Mouse (Mus musculus): ENCODE results near the gene Ninl. TPM values are rescaled to one million over a fixed set of nuclear protein-coding genes. Genes with fewer than 3 reads are reported as not detected.

The Ninl gene
- polyA plus RNA-seq, 1 experiment from 2014 or later, result 6.7 TPM

DNA sequence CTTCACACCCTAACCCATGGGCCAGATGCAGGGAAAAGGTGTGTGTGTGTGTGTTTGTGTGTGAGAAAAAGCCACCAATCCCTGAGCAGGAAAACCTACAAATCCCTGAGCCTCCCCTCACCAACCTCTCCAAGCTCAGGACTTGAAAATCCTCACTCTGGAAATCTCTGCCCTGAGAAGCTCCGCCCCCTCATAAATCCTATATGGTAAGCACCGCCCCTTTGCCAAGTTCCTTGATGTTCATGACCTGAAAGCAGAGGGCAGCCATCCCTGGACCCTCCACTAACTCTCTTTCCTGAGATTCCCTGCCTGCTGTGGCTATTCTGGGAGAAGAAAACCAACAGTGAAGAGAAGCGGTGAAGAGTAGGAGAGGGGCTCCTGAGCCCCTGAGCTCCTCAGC is 40.2 kb downstream of the Ninl start:
- WGBS, result 67% methylated on average over 3 of the region's 3 CpGs
- H3K4me3 ChIP-seq (replicated peaks), result no peak overlapping the region
- no peaks in the 10 kb centered on the region for H3K4me1 ChIP-seq
- no peaks in the 10 kb centered on the region for H3K9me3 ChIP-seq (replicated peaks)
- no peak overlapping the region for H3K4me2 ChIP-seq (replicated peaks)
- H3K27ac ChIP-seq (replicated peaks), result no peak overlapping the region
- H3K9ac ChIP-seq, result no peak overlapping the region
- no peaks in the 10 kb centered on the region for H3K36me3 ChIP-seq
- H3K27me3 ChIP-seq, result no peaks in the 10 kb centered on the region
- no peak for ATAC-seq (ENCODE audit: insufficient number of reproducible peaks, low FRiP score, low TSS enrichment, low read depth)

GRCm38 (mm10) chr2:150997618-150998017 is 41.6 kb downstream of the Ninl start:
- no peak overlapping the region for H3K4me3 ChIP-seq (replicated peaks)
- no peak overlapping the region for H3K9ac ChIP-seq
- no peak for ATAC-seq (ENCODE audit: insufficient number of reproducible peaks, low FRiP score, low TSS enrichment, low read depth)
- no peaks in the 10 kb centered on the region for H3K27me3 ChIP-seq
- 78% methylated on average over 5 of the region's 5 CpGs for WGBS
- no peaks in the 10 kb centered on the region for H3K4me1 ChIP-seq
- no peaks in the 10 kb centered on the region for H3K36me3 ChIP-seq
- H3K27ac ChIP-seq (replicated peaks), result no peak overlapping the region
- H3K4me2 ChIP-seq (replicated peaks), result no peak overlapping the region
- no peaks in the 10 kb centered on the region for H3K9me3 ChIP-seq (replicated peaks)

DNA sequence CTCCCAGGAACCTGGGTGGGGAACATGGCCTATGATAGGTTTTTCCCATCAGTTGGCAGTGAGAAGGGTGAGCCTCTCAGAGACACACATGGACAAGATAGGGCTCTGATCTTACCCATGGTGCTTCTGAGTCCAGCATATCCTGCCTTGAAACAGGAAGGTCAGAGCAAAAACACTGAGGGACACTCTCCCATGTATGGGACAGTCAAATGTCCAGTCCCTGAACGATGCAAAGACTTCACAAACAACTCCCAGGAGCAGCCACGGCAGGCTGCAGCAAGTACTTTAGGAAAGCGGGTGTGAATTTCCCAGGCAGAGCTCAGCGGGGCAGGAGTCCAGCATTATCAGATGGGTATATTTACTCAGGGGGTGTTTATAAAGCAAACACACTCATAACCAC is 43.9 kb downstream of the Ninl start:
- no peaks in the 10 kb centered on the region for H3K9me3 ChIP-seq (replicated peaks)
- H3K4me3 ChIP-seq (replicated peaks), result no peak overlapping the region
- H3K27me3 ChIP-seq, result no peaks in the 10 kb centered on the region
- no peak overlapping the region for H3K27ac ChIP-seq (replicated peaks)
- no peak overlapping the region for H3K4me2 ChIP-seq (replicated peaks)
- ATAC-seq (ENCODE audit: insufficient number of reproducible peaks, low FRiP score, low TSS enrichment, low read depth), result no peak
- no peak overlapping the region for H3K9ac ChIP-seq
- H3K36me3 ChIP-seq, result no peaks in the 10 kb centered on the region
- WGBS, result 88% methylated on average over 4 of the region's 4 CpGs
- no peaks in the 10 kb centered on the region for H3K4me1 ChIP-seq

DNA sequence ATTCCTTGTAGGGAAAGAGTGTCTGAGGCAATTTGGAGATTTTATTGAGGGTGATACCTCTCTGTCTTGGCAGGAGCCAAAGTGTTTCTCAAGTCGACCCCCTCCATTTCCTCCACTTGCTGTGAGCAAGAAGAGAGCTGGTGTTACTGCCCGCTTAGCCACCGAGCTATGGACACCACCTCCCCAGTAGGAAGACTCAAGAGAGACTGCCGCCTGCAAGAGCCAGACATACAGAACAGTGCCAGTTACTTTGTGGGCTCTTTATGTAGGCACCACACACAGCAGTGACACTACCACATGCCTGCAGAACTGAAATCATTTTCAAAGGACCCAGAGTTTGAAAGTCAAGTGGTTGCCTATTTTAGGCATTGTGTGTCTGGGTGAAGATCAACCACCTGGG is 48.1 kb downstream of the Ninl start:
- Histone ChIP-seq H3K9me3 (replicated peaks) (no peaks in the 10 kb centered on the region), H3K4me3 (replicated peaks) (no peak overlapping the region), H3K36me3 (no peaks in the 10 kb centered on the region), H3K27me3 (no peaks in the 10 kb centered on the region), H3K27ac (replicated peaks) (no peak overlapping the region), H3K9ac (no peak overlapping the region), H3K4me1 (no peaks in the 10 kb centered on the region), H3K4me2 (replicated peaks) (no peak overlapping the region)
- no peak for ATAC-seq (ENCODE audit: insufficient number of reproducible peaks, low FRiP score, low TSS enrichment, low read depth)
- 90% methylated on average over 4 of the region's 4 CpGs for WGBS

DNA sequence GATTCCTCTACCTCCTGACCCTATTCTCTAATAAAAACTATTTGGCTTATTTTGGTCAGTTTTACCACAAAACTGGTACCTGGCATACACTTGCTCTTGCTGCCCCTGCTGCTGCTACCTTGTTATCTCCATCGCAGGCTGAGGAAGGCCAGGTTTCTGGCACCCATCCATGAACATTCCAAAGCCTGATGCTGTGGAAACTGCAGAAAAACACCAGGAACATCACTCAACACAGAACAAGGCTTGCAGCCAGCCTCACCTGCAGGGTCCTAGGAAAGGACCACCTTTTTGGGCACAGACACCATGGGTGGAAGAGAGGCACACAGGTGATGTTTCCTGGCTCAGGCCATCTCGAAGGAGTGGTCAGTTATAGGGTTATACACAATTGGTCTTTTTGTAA is 48.7 kb downstream of the Ninl start:
- Histone ChIP-seq H3K4me2 (replicated peaks) (no peak overlapping the region), H3K9me3 (replicated peaks) (no peaks in the 10 kb centered on the region), H3K36me3 (no peaks in the 10 kb centered on the region), H3K27ac (replicated peaks) (no peak overlapping the region), H3K9ac (no peak overlapping the region), H3K4me3 (replicated peaks) (no peak overlapping the region), H3K27me3 (no peaks in the 10 kb centered on the region), H3K4me1 (no peaks in the 10 kb centered on the region)
- no peak for ATAC-seq (ENCODE audit: insufficient number of reproducible peaks, low FRiP score, low TSS enrichment, low read depth)
- 70% methylated on average over 2 of the region's 2 CpGs for WGBS

GRCm38 (mm10) chr2:150985359-150985758 is 53.8 kb downstream of the Ninl start:
- no peak overlapping the region for H3K9ac ChIP-seq
- no peak overlapping the region for H3K4me2 ChIP-seq (replicated peaks)
- no peaks in the 10 kb centered on the region for H3K9me3 ChIP-seq (replicated peaks)
- no peak for ATAC-seq (ENCODE audit: insufficient number of reproducible peaks, low FRiP score, low TSS enrichment, low read depth)
- 100% methylated on average over 2 of the region's 2 CpGs for WGBS
- no peak overlapping the region for H3K27ac ChIP-seq (replicated peaks)
- H3K4me3 ChIP-seq (replicated peaks), result no peak overlapping the region
- no peaks in the 10 kb centered on the region for H3K36me3 ChIP-seq
- H3K4me1 ChIP-seq, result no peaks in the 10 kb centered on the region
- H3K27me3 ChIP-seq, result no peaks in the 10 kb centered on the region

DNA sequence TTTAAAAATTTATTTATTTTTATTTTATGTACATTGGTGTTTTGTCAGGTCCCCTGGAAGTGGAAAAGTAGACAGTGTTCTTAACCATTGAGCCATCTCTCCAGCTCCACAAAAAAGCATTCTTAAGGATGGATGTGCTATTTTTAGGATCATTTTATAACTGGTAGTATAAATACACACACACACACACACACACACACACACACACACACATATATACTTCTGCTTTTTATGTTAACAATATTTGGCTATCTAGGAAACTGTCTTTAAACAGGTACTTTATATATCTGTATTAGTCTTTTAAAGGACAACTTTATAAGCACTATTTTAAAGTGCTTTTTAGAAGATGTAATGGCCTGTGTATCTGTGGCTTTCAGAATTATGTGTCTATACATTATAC is 57.1 kb downstream of the Ninl start:
- Histone ChIP-seq H3K9me3 (replicated peaks) (no peaks in the 10 kb centered on the region), H3K4me1 (no peaks in the 10 kb centered on the region), H3K4me3 (replicated peaks) (no peak overlapping the region), H3K36me3 (peaks cover 8% of the 10 kb centered on the region; the same call in 1 of the 2 replicates), H3K9ac (no peak overlapping the region), H3K4me2 (replicated peaks) (no peak overlapping the region), H3K27ac (replicated peaks) (no peak overlapping the region), H3K27me3 (no peaks in the 10 kb centered on the region)
- no peak for ATAC-seq (ENCODE audit: insufficient number of reproducible peaks, low FRiP score, low TSS enrichment, low read depth)

DNA sequence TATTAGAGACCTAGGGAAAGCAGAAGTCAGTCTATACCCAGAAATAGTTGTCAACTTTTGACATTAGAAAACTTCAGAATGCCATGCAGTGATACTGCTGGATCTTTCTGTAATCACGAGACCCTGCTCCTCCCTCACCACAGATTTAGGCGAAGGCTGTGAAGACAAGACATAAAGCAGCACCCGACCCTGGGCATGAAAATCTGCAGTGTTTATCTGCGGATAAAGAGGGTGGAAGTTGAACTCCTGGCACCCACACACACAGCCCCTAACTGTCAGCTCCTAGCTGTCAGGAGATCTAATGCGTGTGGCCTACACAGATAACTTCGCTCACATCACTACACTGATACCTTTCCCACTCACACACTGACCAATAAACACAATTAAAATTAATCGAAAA is 57.7 kb downstream of the Ninl start:
- H3K9me3 ChIP-seq (replicated peaks), result no peaks in the 10 kb centered on the region
- no peaks in the 10 kb centered on the region for H3K4me1 ChIP-seq
- 89% methylated on average over 7 of the region's 7 CpGs for WGBS
- H3K27me3 ChIP-seq, result no peaks in the 10 kb centered on the region
- H3K27ac ChIP-seq (replicated peaks), result no peak overlapping the region
- H3K9ac ChIP-seq, result no peak overlapping the region
- H3K4me2 ChIP-seq (replicated peaks), result no peak overlapping the region
- ATAC-seq (ENCODE audit: insufficient number of reproducible peaks, low FRiP score, low TSS enrichment, low read depth), result no peak
- peaks cover 11% of the 10 kb centered on the region; the same call in 1 of the 2 replicates for H3K36me3 ChIP-seq
- no peak overlapping the region for H3K4me3 ChIP-seq (replicated peaks)

DNA sequence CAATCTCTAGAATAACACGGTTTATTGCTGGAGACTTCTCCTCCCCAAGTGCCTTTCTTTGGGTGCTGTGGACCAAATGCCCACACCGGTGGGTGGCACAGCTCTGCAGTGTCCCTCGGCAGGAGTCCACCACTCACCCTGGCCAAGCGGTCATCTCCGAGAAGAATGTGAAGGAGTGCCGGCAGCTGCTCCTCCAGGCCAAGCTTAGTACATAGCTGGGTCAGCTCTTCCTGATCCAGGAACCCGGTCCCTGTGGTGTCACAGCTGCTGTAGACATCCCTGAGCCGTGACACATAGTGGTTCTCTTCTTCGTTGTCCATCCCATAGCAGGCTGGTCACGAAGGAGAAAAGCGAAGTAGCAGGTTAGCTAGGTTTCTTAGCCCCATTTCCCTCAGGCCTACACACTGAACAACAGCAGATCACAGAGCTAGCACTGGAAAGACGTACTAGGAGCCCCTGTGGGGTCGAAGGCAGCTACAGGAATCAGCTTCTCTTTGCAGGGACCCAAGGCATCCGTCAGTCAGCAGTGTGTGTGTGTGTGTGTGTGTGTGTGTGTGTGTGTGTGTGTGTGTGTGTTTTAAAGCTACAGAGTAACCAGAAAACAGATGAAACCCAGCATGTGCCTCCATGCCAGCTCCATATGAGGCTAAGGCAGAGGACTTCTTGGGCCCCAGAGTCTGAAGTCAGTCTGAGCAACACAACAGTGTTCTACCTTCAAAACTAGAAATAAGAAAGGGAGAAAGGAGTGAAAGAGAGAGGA is 59.1 kb downstream of the Ninl start:
- 83% methylated on average over 14 of the region's 14 CpGs for WGBS
- H3K4me2 ChIP-seq (replicated peaks), result no peak overlapping the region
- no peaks in the 10 kb centered on the region for H3K27me3 ChIP-seq
- no peak for ATAC-seq (ENCODE audit: insufficient number of reproducible peaks, low FRiP score, low TSS enrichment, low read depth)
- no peak overlapping the region for H3K9ac ChIP-seq
- H3K9me3 ChIP-seq (replicated peaks), result no peaks in the 10 kb centered on the region
- H3K4me3 ChIP-seq (replicated peaks), result no peak overlapping the region
- no peak overlapping the region for H3K27ac ChIP-seq (replicated peaks)
- H3K36me3 ChIP-seq, result peaks cover 16% of the 10 kb centered on the region; the same call in 1 of the 2 replicates
- H3K4me1 ChIP-seq, result no peaks in the 10 kb centered on the region

- H3K4me2 ChIP-seq (replicated peaks), result no peak overlapping the region
- no peaks in the 10 kb centered on the region for H3K9me3 ChIP-seq (replicated peaks)
- no peak for ATAC-seq (ENCODE audit: insufficient number of reproducible peaks, low FRiP score, low TSS enrichment, low read depth)
- H3K9ac ChIP-seq, result no peak overlapping the region
- H3K36me3 ChIP-seq, result peaks cover 16% of the 10 kb centered on the region; the same call in 1 of the 2 replicates
- H3K4me3 ChIP-seq (replicated peaks), result no peak overlapping the region
- H3K27ac ChIP-seq (replicated peaks), result no peak overlapping the region
- no peaks in the 10 kb centered on the region for H3K4me1 ChIP-seq
- H3K27me3 ChIP-seq, result no peaks in the 10 kb centered on the region
- WGBS, result 86% methylated on average over 3 of the region's 3 CpGs
Observed at GRCm38 (mm10) chr2:150978791-150979190, 60.4 kb downstream of the Ninl start.

DNA sequence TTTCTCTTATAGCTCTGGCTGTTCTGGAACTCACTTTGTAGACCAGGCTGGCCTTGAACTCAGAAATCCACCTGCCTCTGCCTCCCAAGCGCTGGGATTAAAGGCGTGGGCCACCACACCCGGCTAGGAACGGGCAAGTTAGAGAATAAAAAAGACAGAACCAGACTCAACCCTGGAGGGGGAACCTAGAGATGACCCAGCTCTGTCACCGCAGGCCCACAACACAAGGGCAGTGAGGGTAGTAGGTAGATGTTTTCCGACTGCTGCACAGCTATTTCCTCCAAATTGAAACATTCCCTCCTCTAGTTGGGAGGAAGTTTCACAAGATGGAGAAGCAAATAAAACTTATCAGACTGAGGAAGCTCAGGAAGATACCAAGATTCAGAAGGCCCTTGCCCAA is 61.5 kb downstream of the Ninl start:
- Histone ChIP-seq H3K4me3 (replicated peaks) (no peak overlapping the region), H3K4me1 (no peaks in the 10 kb centered on the region), H3K4me2 (replicated peaks) (no peak overlapping the region), H3K27ac (replicated peaks) (no peak overlapping the region), H3K9ac (no peak overlapping the region), H3K36me3 (peaks cover 17% of the 10 kb centered on the region; the same call in 1 of the 2 replicates), H3K27me3 (no peaks in the 10 kb centered on the region), H3K9me3 (replicated peaks) (no peaks in the 10 kb centered on the region)
- 91% methylated on average over 6 of the region's 6 CpGs for WGBS
- no peak for ATAC-seq (ENCODE audit: insufficient number of reproducible peaks, low FRiP score, low TSS enrichment, low read depth)

- ATAC-seq (ENCODE audit: insufficient number of reproducible peaks, low FRiP score, low TSS enrichment, low read depth), result no peak
- 87% methylated on average over 5 of the region's 5 CpGs for WGBS
- H3K4me1 ChIP-seq, result no peaks in the 10 kb centered on the region
- H3K9ac ChIP-seq, result no peak overlapping the region
- H3K27me3 ChIP-seq, result no peaks in the 10 kb centered on the region
- no peaks in the 10 kb centered on the region for H3K9me3 ChIP-seq (replicated peaks)
- peaks cover 23% of the 10 kb centered on the region; the same call in 1 of the 2 replicates for H3K36me3 ChIP-seq
- no peak overlapping the region for H3K4me3 ChIP-seq (replicated peaks)
- no peak overlapping the region for H3K27ac ChIP-seq (replicated peaks)
- H3K4me2 ChIP-seq (replicated peaks), result no peak overlapping the region
Observed at GRCm38 (mm10) chr2:150976871-150977270, 62.3 kb downstream of the Ninl start.

Measured in embryonic facial prominence, embryonic 15.5 days (tissue).